Mouse (Mus musculus) lung, postnatal 25 days (tissue): Measurements from ENCODE around the gene Tbxas1.

Experiments used
- DNase-seq: peaks from one replicate; pipeline ENCODE4 v3.0.0; 2022; ENCODE audit warnings: low spot score

Tbxas1 gene

DNA sequence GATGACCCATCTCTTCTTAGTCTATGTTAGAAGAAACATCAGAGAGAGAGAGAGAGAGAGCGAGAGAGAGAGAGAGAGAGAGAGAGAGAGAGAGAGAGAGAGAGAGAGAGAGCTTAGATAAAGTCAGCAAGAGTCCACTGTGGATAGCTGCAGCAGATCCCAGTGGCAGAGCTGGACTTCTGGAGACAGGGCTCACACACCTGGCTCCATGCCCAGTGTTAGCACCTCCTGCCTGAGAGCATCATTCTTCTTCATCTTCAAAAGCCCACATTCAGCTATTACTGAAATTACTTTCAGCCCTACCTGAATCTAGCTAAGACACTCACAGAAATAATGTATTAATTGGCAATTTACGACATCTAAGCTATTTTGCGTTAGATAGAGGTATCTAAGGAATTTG, 85.2 kb downstream of the Tbxas1 start:
- no peak for DNase-seq

DNA sequence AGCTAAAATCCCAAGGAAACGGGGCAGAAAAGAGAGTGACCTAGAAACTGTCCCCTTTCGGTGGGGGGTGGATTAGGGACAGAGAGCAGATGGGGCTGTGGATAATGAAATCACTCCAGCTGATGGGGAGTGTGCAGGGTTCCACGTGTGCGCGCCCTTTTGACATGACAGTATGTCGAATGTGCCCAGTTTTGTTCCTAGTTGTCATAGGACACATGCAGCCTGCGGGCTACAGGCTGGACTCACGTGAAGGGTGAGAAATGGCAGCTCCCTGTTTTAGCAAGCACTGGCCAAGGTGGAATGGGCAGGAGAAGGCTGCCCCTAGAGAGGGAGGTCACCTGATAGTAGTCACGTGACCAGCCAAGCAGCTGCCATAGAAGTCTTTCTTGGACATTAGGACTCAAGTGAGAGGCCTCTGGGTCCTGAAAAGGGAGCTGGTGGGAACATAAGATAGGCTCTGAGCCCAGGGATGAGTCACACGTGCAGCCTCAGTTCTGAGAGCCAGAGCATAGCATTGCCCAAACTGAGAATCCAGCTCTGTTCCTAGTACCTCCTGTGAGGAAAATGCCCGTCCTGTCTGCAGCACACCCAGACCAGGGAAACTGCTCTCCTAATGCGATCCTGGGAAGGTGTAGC, 85.7 kb downstream of the Tbxas1 start:
- DNase-seq = no peak

GRCm38 (mm10) chr6:38961427-38962033, 86.3 kb downstream of the Tbxas1 start:
- DNase-seq = no peak

DNA sequence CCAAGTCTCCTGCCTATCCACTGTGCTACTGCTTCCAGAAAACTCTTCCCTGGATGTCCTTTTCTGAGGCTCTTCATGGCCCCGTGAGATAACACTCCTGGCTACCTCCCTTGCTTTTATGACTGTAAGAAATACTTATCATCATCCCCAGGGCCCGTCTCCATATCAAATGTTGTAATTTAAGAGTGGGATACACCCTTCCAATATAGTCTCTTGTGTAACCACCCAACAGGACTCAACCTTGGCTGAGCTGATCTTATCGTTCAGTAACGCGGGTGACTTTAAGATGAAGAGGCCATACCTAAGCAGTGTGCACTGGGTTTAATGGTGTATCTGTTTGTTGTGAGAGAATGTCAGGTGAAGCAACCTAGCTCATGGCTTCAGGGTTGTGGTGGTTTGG, 91.6 kb downstream of the Tbxas1 start:
- no peak for DNase-seq

DNA sequence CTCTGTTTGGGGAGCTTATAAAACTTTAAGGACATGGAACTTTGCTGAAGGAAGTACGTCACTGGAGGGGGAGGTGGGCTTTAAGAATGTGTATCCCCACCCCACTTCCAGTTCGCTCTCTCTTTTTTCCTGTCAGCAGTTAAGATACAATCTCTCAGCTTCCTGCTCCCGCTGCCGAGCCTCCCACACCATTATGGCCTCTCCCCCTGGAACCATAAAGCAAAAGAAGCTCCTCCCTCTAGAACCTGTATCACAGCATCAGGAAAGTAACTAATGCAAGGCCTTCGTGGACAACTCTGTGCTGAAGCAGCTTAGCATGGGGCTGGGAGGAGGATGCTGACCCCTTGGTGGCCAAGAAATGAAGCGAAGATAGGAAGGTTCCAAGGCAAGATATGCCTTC, 92.1 kb downstream of the Tbxas1 start:
- no peak for DNase-seq

DNA sequence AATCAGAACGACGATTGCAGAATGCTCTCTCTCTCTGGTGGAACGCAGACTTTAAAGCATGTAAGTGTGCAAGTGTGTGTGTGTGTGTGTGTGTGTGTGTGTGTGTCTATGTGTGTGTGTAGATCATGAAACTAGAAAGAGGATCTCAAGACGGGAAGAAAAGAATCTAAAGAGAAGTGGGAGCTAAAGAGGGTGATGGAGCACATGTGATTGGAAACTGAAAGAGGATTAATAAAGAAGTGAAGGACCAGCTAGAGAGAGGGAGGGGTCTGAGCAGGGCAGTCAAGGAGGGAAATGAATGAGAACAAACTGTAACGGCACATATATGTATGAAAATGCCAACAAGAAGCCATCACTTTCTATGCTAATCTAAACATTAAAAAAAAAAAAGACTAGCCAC, 92.8 kb downstream of the Tbxas1 start:
- DNase-seq = no peak

GRCm38 (mm10) chr6:38969944-38970740, 94.9 kb downstream of the Tbxas1 start:
- DNase-seq = no peak

DNA sequence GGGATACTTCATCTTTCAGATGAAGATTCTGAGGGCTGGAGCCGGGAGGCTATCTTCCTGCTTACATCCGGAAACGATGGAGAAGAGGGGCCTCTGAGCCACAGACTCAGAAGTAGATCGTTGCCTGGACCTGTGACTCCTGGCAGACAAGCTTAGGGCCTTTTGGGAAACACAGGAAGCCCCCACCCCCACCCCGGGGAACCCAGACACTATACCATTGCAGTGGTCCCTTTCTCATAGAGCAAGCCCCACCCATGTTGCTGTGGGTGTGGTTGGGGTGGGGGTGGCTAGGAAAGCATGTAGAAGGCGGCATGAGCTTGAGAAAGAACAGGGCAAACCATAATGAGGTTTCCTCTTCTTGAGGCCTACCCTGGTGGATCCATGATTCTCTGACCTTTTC, 95.6 kb downstream of the Tbxas1 start:
- DNase-seq = no peak

- no peak for DNase-seq
These were observed 97.6 kb downstream of the Tbxas1 start for GRCm38 (mm10) chr6:38972826-38973225.

- DNase-seq = no peak
These were observed 98.4 kb downstream of the Tbxas1 start for GRCm38 (mm10) chr6:38973441-38974161.

DNA sequence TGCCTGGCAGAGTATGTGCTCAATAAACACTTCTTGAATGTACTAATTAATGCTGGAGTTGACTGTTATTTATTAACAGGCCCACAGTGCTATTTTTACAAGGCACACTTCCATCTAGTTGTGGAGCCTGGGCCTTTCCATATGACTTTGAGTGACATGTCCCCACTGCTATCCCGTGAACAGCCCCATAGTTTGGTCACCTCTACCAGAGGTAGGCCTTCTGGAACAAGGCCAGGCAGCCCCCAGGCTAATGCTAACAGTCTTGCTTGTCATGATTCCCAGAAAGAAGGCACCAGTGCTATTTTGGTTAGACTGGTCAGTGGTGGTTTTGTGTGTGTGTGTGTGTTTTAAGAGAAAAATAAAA, 98.9 kb downstream of the Tbxas1 start:
- DNase-seq = no peak

- DNase-seq = peak; percentile 39
These were observed 99.5 kb downstream of the Tbxas1 start for GRCm38 (mm10) chr6:38974536-38975268.

DNA sequence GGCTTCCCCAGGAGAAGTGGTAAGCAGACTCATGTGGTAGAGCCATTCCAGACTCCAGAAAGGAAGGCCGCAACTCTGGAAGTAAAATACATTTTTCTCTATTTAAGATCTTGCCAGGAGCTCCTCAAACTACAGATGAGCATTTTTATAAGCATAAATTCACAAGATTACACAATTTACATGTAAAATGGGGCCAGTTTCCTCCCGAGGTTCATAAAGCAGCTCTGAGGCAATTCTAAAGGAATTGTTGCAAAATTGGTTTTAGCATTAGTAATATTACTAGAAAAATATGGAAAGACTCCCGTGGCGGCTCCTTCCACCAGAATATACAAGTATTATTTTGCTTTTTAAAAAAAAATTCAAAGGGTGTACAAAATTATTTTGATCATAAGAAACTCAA, 100.7 kb downstream of the Tbxas1 start:
- no peak for DNase-seq

- DNase-seq = no peak
These were observed 101.2 kb downstream of the Tbxas1 start for GRCm38 (mm10) chr6:38976355-38976754.

DNA sequence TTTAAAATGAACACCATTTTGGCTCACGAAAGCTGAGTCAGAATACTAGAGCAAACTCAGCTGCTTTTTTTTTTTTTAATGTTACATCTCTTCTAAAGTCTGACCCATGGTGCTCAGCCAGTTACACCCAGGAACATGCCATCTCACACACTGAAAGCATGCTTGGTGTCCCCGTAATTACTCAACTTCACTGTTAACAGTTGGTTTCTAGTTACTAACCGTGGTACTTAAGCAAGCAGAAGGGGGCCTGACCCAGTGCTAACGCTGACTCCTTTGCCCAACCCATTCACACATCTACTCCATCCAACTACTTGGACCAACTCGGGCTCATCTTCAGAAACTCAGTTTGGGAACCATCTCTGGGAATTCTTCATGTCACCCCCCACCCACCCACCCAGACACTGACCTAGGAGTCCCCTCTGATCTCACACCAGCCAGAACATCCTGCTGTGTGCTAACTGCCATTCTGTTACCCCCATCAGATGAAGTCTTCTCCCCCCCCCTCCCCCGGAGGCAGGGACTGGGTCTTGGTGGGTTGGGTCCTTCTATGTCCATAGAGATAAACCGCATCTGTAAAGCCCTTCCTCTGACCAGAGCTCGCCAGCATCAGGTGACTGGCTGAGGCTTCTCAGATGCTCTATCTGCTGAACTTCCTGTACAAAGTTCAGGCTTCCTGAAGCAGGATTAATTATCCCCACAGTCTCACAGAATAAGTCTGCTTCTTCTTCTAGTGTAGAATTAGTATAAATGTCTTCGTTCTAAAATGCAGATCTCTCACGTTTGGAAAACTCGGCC, 105.9 kb downstream of the Tbxas1 start:
- peak; percentile 32 for DNase-seq

DNA sequence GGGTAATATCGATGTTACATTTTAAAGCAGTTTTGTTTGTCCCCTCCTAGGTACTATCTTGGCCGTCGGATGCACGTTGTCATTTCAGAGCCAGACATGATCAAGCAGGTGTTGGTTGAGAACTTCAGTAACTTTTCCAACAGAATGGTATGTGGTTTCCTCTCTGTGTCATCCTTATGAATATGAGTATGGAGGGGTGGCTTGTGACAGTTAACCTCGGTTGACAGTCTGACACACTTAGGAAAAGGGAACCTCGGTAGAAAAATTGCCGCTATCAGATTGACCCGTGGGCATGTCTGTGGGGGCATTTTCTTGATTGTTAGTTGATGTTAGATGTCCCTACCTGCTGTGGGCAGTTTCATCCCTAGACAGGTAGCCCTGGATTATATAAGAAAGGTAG, 106.9 kb downstream of the Tbxas1 start:
- DNase-seq = no peak

- DNase-seq = no peak
These were observed 107.5 kb downstream of the Tbxas1 start for GRCm38 (mm10) chr6:38982656-38983055.

DNA sequence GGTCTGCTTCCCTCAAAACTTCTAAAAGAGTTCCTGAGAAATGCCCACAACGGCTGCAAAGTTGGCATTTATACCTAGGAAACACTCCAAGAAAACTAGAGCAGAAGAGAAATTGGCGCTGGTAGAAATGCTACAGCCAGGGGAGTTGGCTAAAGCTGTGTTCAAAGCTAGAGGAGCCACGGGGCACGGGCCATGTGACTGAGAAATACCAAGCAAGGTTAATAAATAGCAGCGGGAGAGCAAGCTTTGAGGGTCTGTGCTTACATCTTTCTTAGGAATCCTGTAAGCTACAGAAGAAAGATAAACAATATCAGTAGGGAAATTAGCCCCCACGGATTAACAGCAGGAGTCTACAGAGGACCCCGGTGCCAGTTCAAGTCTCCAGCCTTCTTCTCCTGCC, 107.9 kb downstream of the Tbxas1 start:
- DNase-seq = no peak

DNA sequence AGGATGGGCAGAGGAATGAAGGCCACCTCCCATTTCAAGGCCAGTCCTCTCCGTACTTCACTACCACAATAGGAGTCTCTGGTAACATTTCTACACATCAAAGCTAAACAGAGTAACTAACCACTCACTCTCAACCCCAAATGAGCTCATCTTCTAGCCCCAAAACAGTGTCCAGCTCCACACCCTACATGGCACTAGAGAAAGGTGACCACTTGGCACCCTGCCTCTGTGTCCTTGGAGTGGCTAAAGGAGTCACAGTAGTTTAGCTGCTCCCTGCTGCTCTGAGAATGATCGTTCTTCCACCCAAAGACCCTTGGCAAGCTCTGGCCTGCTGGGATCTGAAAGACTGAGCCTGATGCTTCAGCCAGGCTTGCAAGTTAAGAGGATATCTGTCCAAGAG, 109.4 kb downstream of the Tbxas1 start:
- DNase-seq = no peak

DNA sequence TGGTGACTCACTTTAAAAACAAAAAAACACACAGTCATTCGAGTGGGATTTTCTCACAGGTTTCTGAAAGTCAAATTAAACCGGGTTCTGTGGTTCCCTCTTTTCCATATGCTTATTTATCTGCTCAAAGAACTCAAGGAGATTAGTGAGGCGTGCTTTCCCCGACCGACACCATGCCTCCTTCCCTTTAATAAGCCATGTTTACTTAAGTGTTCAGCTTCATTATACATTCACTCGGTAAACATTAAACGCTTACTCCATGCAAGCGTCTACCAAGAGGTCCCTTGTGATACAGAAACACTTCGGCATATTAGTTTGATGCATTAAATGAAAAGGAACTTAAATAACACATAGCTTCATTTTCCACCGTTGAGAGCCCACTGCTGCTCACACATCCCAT, 111.4 kb downstream of the Tbxas1 start:
- no peak for DNase-seq

- DNase-seq = peak; percentile 53
These were observed 116.8 kb downstream of the Tbxas1 start for GRCm38 (mm10) chr6:38992016-38992415.
